Mouse (Mus musculus): Measurements from ENCODE around the gene Rbm47. TPM values are rescaled to one million over a fixed set of nuclear protein-coding genes. Genes with fewer than 3 reads are reported as not detected.

The Rbm47 gene
- polyA plus RNA-seq, 1 experiment from 2014 or later, result 5.8 TPM

DNA sequence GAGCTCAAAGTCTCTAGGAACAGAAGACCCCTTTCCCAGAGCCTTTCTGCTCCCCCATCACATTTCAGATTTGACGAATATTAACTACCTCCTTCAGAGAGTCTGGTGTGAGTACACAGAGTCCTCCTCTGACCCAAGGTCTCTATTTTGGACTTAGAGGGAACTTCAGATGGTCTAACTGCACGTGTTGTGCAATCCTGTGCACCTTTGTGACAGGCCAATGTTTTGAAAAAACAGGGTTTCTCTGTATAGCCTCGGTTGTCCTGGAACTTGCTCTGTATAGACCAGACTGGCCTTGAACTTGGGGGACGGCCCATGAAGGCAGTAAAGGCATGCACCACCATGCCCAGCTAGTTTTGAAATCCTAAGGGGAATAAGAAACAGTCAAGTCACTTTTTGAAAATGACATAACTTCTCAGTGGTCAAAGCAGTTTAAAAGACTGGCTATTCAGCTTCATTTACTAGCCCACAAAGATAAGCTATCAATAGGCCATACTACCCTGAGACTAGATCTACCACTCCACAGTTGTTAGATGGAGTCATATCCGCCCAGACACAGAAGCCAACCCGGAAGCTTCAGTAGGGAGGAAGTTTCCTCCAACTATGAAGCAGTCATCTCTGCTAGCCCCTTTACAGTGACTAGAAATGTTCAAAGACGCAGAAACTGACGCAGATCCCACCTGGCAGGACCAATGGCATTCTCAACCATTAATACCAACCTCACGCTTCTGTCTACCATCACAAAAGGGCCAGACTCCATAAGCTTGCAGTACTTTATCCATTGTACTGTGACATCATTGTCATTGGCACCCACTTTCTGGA is 93.3 kb downstream of the Rbm47 start:
- Histone ChIP-seq H3K4me1 (replicated peaks) (no peaks in the 10 kb centered on the region), H3K27ac (replicated peaks) (no peak overlapping the region), H3K36me3 (no peaks in the 10 kb centered on the region), H3K9ac (no peak overlapping the region), H3K9me3 (no peaks in the 10 kb centered on the region), H3K4me2 (no peak overlapping the region), H3K27me3 (no peaks in the 10 kb centered on the region), H3K4me3 (no peak overlapping the region)
- ATAC-seq (ENCODE audit: low FRiP score, low read depth), result no peak
- WGBS, result 90% methylated on average over 9 of the region's 9 CpGs

DNA sequence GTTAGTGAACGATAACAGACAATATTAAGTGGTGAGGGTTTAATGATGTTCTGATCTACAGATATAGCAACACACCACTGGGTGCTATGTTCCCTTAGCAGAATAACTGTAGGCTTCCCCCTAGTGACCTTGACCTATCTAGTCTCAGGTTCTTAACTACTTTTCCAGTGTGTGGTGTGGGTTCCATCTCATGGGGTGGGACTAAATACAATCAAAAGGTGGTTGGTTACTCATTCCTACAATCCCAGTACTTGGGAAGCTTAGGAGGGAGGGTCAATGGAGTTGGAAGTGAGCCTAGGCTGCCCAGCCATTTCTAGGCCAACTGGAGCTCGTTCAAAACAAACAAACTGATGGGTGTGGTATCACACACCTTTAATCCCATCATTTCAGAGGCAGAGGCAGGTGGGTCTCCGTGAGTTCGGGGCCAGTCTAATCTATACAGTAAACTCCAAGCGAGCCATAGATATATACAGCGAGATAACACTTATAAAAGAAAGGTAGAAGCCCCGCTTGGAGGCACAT is 94.4 kb downstream of the Rbm47 start:
- no peak overlapping the region for H3K4me2 ChIP-seq
- no peak for ATAC-seq (ENCODE audit: low FRiP score, low read depth)
- H3K27me3 ChIP-seq, result no peaks in the 10 kb centered on the region
- WGBS, result 93% methylated on average over 7 of the region's 7 CpGs
- H3K9me3 ChIP-seq, result no peaks in the 10 kb centered on the region
- no peak overlapping the region for H3K27ac ChIP-seq (replicated peaks)
- H3K36me3 ChIP-seq, result no peaks in the 10 kb centered on the region
- H3K9ac ChIP-seq, result no peak overlapping the region
- no peak overlapping the region for H3K4me3 ChIP-seq
- H3K4me1 ChIP-seq (replicated peaks), result no peaks in the 10 kb centered on the region

DNA sequence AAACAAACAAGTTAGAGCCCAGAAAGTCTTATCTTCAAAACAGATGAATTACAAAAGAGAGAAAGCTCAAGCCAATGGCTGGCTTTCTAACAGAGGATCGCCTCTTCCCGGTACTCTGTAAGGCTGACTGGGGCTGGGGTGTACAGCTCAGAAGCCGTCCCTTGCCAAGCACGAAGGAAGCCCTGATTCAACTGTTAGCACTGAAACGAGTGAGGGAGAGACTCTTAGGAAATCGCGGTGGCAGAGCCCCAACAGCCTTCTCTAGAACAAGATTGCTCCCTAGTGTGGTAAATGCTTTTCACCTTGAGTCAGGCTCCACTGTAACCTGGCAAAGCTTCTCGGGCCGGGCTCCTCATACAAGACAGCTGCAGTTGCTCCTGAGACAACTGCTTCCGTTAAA is 95.5 kb downstream of the Rbm47 start:
- Histone ChIP-seq H3K9ac (no peak overlapping the region), H3K9me3 (no peaks in the 10 kb centered on the region), H3K36me3 (no peaks in the 10 kb centered on the region), H3K4me2 (no peak overlapping the region), H3K4me1 (replicated peaks) (no peaks in the 10 kb centered on the region), H3K27ac (replicated peaks) (no peak overlapping the region), H3K4me3 (no peak overlapping the region), H3K27me3 (no peaks in the 10 kb centered on the region)
- 47% methylated on average over 10 of the region's 10 CpGs for WGBS
- ATAC-seq (ENCODE audit: low FRiP score, low read depth), result no peak

DNA sequence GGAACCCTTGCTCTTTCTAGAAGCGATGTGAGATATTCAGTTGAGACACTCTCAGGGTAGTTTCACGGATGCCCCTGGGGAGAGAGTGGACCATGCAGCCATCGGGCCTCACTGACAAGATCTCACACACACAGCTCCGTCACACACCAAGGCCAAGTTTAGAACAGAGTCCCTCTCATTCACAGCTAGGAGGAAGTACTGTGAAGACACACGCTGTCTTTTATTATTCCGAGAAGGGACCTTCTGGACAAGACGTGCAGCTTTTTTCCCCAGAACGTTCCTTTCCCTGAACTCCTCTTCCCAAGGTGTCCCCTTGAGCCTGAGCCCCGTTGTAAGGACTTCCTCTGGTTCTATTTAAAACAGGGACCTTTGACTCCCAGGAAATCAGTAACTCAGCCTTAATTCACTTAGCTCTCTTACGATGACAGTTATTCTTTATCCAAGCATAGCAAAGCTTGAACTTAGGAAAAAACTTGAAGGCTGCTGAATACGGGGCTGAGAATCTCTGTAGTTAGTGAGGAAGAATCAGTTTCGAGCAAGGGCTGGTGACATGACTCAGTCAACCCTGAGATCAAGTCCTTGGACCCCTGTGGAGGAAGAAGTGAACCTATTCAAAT is 96.1 kb downstream of the Rbm47 start:
- 65% methylated on average over 12 of the region's 12 CpGs for WGBS
- Histone ChIP-seq H3K9me3 (no peaks in the 10 kb centered on the region), H3K9ac (no peak overlapping the region), H3K4me3 (no peak overlapping the region), H3K4me2 (no peak overlapping the region), H3K4me1 (replicated peaks) (no peaks in the 10 kb centered on the region), H3K27ac (replicated peaks) (no peak overlapping the region), H3K36me3 (no peaks in the 10 kb centered on the region), H3K27me3 (no peaks in the 10 kb centered on the region)
- no peak for ATAC-seq (ENCODE audit: low FRiP score, low read depth)

DNA sequence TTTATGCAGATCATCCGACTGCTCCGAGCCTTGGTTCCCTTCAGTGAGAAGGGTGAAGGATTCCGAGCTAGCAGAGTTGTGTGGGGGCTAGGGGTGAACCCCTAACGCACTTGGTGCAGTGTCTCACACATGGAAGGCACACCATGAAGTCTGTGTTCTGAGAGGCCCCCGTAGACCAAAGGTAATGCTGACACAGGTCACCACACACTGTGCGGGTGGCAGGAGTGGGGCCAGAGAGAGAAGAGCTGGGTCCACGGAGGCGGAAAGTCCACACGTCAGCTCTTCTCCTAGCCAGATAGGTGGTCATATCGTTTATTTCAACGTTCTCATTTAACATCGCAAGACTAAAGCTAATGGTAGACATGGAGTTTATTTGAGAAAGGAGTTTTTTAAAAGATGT is 97.0 kb downstream of the Rbm47 start:
- Histone ChIP-seq H3K4me3 (no peak overlapping the region), H3K27ac (replicated peaks) (no peak overlapping the region), H3K4me2 (no peak overlapping the region), H3K4me1 (replicated peaks) (no peaks in the 10 kb centered on the region), H3K27me3 (no peaks in the 10 kb centered on the region), H3K9me3 (no peaks in the 10 kb centered on the region), H3K36me3 (no peaks in the 10 kb centered on the region), H3K9ac (no peak overlapping the region)
- no peak for ATAC-seq (ENCODE audit: low FRiP score, low read depth)
- 95% methylated on average over 12 of the region's 12 CpGs for WGBS

DNA sequence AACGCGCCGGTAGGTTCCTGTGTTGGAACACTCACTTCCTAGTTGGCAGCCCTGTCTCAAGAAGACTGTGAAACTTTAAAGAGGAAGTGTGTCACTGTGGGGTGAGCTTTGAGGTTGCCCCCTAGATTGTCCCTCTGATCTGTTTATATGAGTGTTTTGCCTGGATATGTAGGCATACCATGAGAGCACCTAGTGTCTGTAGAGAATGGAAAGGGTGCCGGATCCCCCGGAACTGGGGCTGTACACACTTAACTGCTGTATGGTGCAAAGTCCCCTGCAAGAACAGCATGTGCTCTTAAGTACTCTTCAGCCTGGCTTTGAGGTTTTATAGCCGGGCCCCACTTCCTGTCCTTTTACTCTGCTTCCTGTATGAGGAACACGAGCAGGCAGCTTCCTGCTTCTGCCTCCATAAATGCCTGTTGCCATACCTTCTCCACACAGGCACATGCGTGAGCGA is 97.9 kb downstream of the Rbm47 start:
- H3K27me3 ChIP-seq, result no peaks in the 10 kb centered on the region
- H3K9me3 ChIP-seq, result no peaks in the 10 kb centered on the region
- H3K4me1 ChIP-seq (replicated peaks), result peaks cover 2% of the 10 kb centered on the region
- H3K4me2 ChIP-seq, result no peak overlapping the region
- 86% methylated on average over 9 of the region's 9 CpGs for WGBS
- no peak overlapping the region for H3K4me3 ChIP-seq
- ATAC-seq (ENCODE audit: low FRiP score, low read depth), result no peak
- no peaks in the 10 kb centered on the region for H3K36me3 ChIP-seq
- no peak overlapping the region for H3K9ac ChIP-seq
- no peak overlapping the region for H3K27ac ChIP-seq (replicated peaks)

- H3K36me3 ChIP-seq, result no peaks in the 10 kb centered on the region
- ATAC-seq (ENCODE audit: low FRiP score, low read depth), result no peak
- WGBS, result 83% methylated on average over 5 of the region's 5 CpGs
- no peak overlapping the region for H3K4me3 ChIP-seq
- H3K9me3 ChIP-seq, result no peaks in the 10 kb centered on the region
- H3K4me1 ChIP-seq (replicated peaks), result peaks cover 9% of the 10 kb centered on the region
- H3K9ac ChIP-seq, result no peak overlapping the region
- no peak overlapping the region for H3K4me2 ChIP-seq
- no peak overlapping the region for H3K27ac ChIP-seq (replicated peaks)
- no peaks in the 10 kb centered on the region for H3K27me3 ChIP-seq
These were observed 98.7 kb downstream of the Rbm47 start for GRCm38 (mm10) chr5:66074235-66074634.

- H3K4me1 ChIP-seq (replicated peaks), result peaks cover 9% of the 10 kb centered on the region
- H3K9ac ChIP-seq, result no peak overlapping the region
- no peak overlapping the region for H3K27ac ChIP-seq (replicated peaks)
- no peaks in the 10 kb centered on the region for H3K9me3 ChIP-seq
- H3K27me3 ChIP-seq, result no peaks in the 10 kb centered on the region
- no peak for ATAC-seq (ENCODE audit: low FRiP score, low read depth)
- H3K4me3 ChIP-seq, result no peak overlapping the region
- H3K4me2 ChIP-seq, result no peak overlapping the region
- H3K36me3 ChIP-seq, result no peaks in the 10 kb centered on the region
- 88% methylated on average over 12 of the region's 12 CpGs for WGBS
These were observed 99.2 kb downstream of the Rbm47 start for GRCm38 (mm10) chr5:66073604-66074164.

DNA sequence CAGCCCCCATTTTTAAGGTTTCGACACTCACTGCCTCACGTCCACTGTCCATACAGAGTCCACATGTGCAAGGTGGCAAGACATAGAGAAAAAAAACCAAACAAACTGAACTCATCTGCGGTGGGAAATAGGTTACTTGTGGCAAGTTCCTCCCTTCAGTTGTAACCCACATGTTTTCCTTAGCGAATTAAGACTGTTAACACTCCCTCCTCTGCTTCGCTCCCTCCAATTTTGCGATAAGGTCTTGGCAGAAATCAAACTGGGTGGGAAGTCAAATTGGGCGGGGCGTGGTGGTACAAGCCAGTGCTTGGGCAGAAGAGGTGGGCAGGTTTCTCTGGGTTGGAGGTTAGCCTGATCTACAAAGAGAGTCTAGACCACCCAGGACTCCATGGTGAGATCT is 101.2 kb downstream of the Rbm47 start:
- no peaks in the 10 kb centered on the region for H3K27me3 ChIP-seq
- no peak for ATAC-seq (ENCODE audit: low FRiP score, low read depth)
- H3K9me3 ChIP-seq, result no peaks in the 10 kb centered on the region
- no peak overlapping the region for H3K9ac ChIP-seq
- no peak overlapping the region for H3K4me3 ChIP-seq
- H3K36me3 ChIP-seq, result no peaks in the 10 kb centered on the region
- H3K27ac ChIP-seq (replicated peaks), result no peak overlapping the region
- H3K4me2 ChIP-seq, result no peak overlapping the region
- peaks cover 9% of the 10 kb centered on the region for H3K4me1 ChIP-seq (replicated peaks)
- WGBS, result 90% methylated on average over 8 of the region's 8 CpGs

DNA sequence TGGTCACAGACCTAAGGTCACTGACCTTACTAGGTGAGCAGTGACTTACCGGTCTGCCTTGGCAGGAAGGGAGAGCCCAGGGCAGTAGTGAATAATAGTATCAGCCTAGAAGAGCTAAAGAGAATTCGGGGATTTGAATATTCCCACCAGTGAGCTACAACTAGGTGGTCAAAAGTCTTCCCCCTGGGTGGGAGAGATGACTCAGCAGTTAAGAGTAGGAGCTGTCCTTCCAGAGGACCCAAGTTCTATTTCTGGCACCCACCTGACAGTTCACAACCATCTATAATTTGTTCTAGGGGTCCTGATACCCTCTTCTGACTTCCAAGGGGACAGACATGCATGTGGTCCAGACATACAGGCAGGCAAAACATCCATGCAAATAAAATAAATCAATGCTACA is 102.6 kb downstream of the Rbm47 start:
- Histone ChIP-seq H3K4me1 (replicated peaks) (peaks cover 9% of the 10 kb centered on the region), H3K4me2 (no peak overlapping the region), H3K9me3 (no peaks in the 10 kb centered on the region), H3K9ac (no peak overlapping the region), H3K4me3 (no peak overlapping the region; the same call in 1 of the 2 replicates), H3K27ac (replicated peaks) (no peak overlapping the region), H3K27me3 (no peaks in the 10 kb centered on the region), H3K36me3 (no peaks in the 10 kb centered on the region)
- WGBS, result 60% methylated on average over 2 of the region's 2 CpGs
- ATAC-seq (ENCODE audit: low FRiP score, low read depth), result no peak

- Histone ChIP-seq H3K27ac (replicated peaks) (no peak overlapping the region), H3K9ac (0 out of 2 replicates have a peak overlapping the region, but pooled peaks have one; percentile 32), H3K4me3 (peak overlapping the region; percentile 38), H3K27me3 (no peaks in the 10 kb centered on the region), H3K4me1 (replicated peaks) (peaks cover 9% of the 10 kb centered on the region), H3K9me3 (no peaks in the 10 kb centered on the region), H3K4me2 (peak overlapping the region; percentile 82), H3K36me3 (no peaks in the 10 kb centered on the region)
- WGBS, result 3% methylated on average over 27 of the region's 27 CpGs
- peak; percentile 48; the same call in 1 of the 2 replicates for ATAC-seq (ENCODE audit: low FRiP score, low read depth)
These were observed 103.3 kb downstream of the Rbm47 start for GRCm38 (mm10) chr5:66069470-66070144.

- ATAC-seq (ENCODE audit: low FRiP score, low read depth), result no peak
- peak overlapping the region; percentile 38; the same call in 1 of the 2 replicates for H3K4me3 ChIP-seq
- H3K9ac ChIP-seq, result no peak overlapping the region
These were observed 103.8 kb downstream of the Rbm47 start for GRCm38 (mm10) chr5:66069133-66069469.

More at GRCm38 (mm10) chr5:66069133-66069469, 103.8 kb downstream of the Rbm47 start:
- WGBS, result 44% methylated on average over 7 of the region's 7 CpGs
- Histone ChIP-seq H3K27me3 (no peaks in the 10 kb centered on the region), H3K9me3 (no peaks in the 10 kb centered on the region), H3K27ac (replicated peaks) (no peak overlapping the region), H3K36me3 (no peaks in the 10 kb centered on the region), H3K4me1 (replicated peaks) (peaks cover 9% of the 10 kb centered on the region), H3K4me2 (peak overlapping the region; percentile 82)
